Mouse (Mus musculus) gastrocnemius, postnatal 25 days (tissue): ENCODE data around the gene Itga6. TPM values are rescaled to one million over a fixed set of nuclear protein-coding genes. Genes with fewer than 3 reads are reported as not detected.
A peak's percentile ranks its signal among the peaks of the same experiment; 100 is the strongest.
"Not testable (repeated sequence)": the region's sequence is repeated elsewhere in the genome, so short reads cannot be mapped to it uniquely, and the experiment has no call there.

Source experiments
- DNase-seq: peaks from one replicate; pipeline ENCODE4 v3.0.0; 2022
- total RNA-seq, 2 experiments: library from RNA; stranded (reverse); gene quantifications; 1 replicate in 1 of 2; 2 replicates in 1 of 2; pipeline ENCODE4 v1.2.3; 2021

Gene Itga6
- total RNA-seq, 2 experiments from 2014 or later = 14.7 to 21.9 TPM

- no peak for DNase-seq
Observed at GRCm38 (mm10) chr2:71844906-71845305, 99.5 kb downstream of the Itga6 start.

- not testable (repeated sequence) for DNase-seq
Observed at GRCm38 (mm10) chr2:71852161-71852560, 106.7 kb downstream of the Itga6 start.

GRCm38 (mm10) chr2:71855076-71855475 is 109.7 kb downstream of the Itga6 start:
- no peak for DNase-seq

- no peak for DNase-seq
Observed at GRCm38 (mm10) chr2:71863531-71864173, 118.2 kb downstream of the Itga6 start.

GRCm38 (mm10) chr2:71865022-71865421 is 119.6 kb downstream of the Itga6 start:
- DNase-seq = no peak

- DNase-seq = no peak
Observed at GRCm38 (mm10) chr2:71865935-71866334, 120.5 kb downstream of the Itga6 start.

- no peak for DNase-seq
Observed at GRCm38 (mm10) chr2:71866565-71866964, 121.1 kb downstream of the Itga6 start.

GRCm38 (mm10) chr2:71867019-71867418 is 121.6 kb downstream of the Itga6 start:
- no peak for DNase-seq

GRCm38 (mm10) chr2:71867480-71867879 is 122.1 kb downstream of the Itga6 start:
- no peak for DNase-seq

GRCm38 (mm10) chr2:71868256-71868655 is 122.8 kb downstream of the Itga6 start:
- DNase-seq = no peak

- no peak for DNase-seq
Observed at GRCm38 (mm10) chr2:71872141-71872540, 126.7 kb downstream of the Itga6 start.

GRCm38 (mm10) chr2:71872801-71873443 is 127.5 kb downstream of the Itga6 start, which contains the start of gene Pdk1:
Gene Pdk1 (plus strand): TSS chr2:71873224.
- DNase-seq = peak; percentile 99

- no peak for DNase-seq
Observed at GRCm38 (mm10) chr2:71873474-71874322, 128.3 kb downstream of the Itga6 start.

GRCm38 (mm10) chr2:71874422-71874821 is 129.0 kb downstream of the Itga6 start:
- no peak for DNase-seq

GRCm38 (mm10) chr2:71874836-71875235 is 129.4 kb downstream of the Itga6 start:
- no peak for DNase-seq

GRCm38 (mm10) chr2:71877865-71878264 is 132.4 kb downstream of the Itga6 start:
- DNase-seq = no peak

GRCm38 (mm10) chr2:71878441-71878840 is 133.0 kb downstream of the Itga6 start:
- DNase-seq = no peak

- DNase-seq = no peak
Observed at GRCm38 (mm10) chr2:71878943-71879342, 133.5 kb downstream of the Itga6 start.

GRCm38 (mm10) chr2:71882914-71883651 is 137.7 kb downstream of the Itga6 start:
- no peak for DNase-seq

GRCm38 (mm10) chr2:71887269-71887668 is 141.9 kb downstream of the Itga6 start:
- DNase-seq = no peak

- no peak for DNase-seq
Observed at GRCm38 (mm10) chr2:71888437-71888836, 143.0 kb downstream of the Itga6 start.

GRCm38 (mm10) chr2:71891536-71891935 is 146.1 kb downstream of the Itga6 start:
- no peak for DNase-seq
